Mouse (Mus musculus) hindbrain, embryonic 11.5 days (tissue): ENCODE results near the gene Ccdc89. TPM values are rescaled to one million over a fixed set of nuclear protein-coding genes. Genes with fewer than 3 reads are reported as not detected.
A peak's percentile ranks its signal among the peaks of the same experiment; 100 is the strongest.

Experiments
- ATAC-seq: fragments of 200-750 bp; cut with Nextera tagmentation; 2 replicates; pipeline ENCODE4 v1.8.0; 2017; ENCODE audit warnings: mild to moderate bottlenecking, moderate TSS enrichment, moderate library complexity; ENCODE audit not compliant: low FRiP score
- DNase-seq: peaks from one replicate; pipeline ENCODE4 v3.0.0-alpha.2; 2015; ENCODE audit warnings: low spot score
- H3K27ac ChIP-seq: fragments of 300-500 bp; sonication (generic); 2 replicates; pipeline ENCODE4 v1.5.1; 2014; ENCODE audit warnings: mild to moderate bottlenecking, low read depth, low read length
- H3K27me3 ChIP-seq: fragments of 300-500 bp; sonication (generic); 2 replicates; pipeline ENCODE4 v1.6.1; 2014; ENCODE audit warnings: mild to moderate bottlenecking, low read length, moderate library complexity, mixed read lengths; ENCODE audit not compliant: control insufficient read depth, insufficient read depth
- H3K36me3 ChIP-seq: fragments of 300-500 bp; sonication (generic); 2 replicates; pipeline ENCODE4 v1.6.1; 2014; ENCODE audit warnings: mild to moderate bottlenecking, low read length, moderate library complexity, mixed read lengths; ENCODE audit not compliant: control insufficient read depth, insufficient read depth
- H3K4me1 ChIP-seq: fragments of 300-500 bp; sonication (generic); replicated peaks from 2 replicates; pipeline ENCODE4 v1.6.1; 2014; ENCODE audit warnings: low read length, mixed read lengths; ENCODE audit not compliant: control insufficient read depth, insufficient read depth
- H3K4me2 ChIP-seq: fragments of 300-500 bp; sonication (generic); replicated peaks from 2 replicates; pipeline ENCODE4 v1.6.1; 2014; ENCODE audit warnings: mild to moderate bottlenecking, low read depth, low read length
- H3K4me3 ChIP-seq: fragments of 300-500 bp; sonication (generic); 2 replicates; pipeline ENCODE4 v1.5.1; 2014; ENCODE audit warnings: low read depth, low read length
- H3K9ac ChIP-seq: fragments of 300-500 bp; sonication (generic); 2 replicates; pipeline ENCODE4 v1.6.1; 2014; ENCODE audit warnings: low read depth, low read length
- H3K9me3 ChIP-seq: fragments of 300-500 bp; sonication (generic); 2 replicates; pipeline ENCODE4 v1.6.1; 2016; ENCODE audit warnings: low read length; ENCODE audit not compliant: control insufficient read depth
- WGBS: fragments of 180-500 bp; shearing (Covaris S2); extraction: QIAGEN DNeasy Blood & Tissue Kit; methylation state at CpG from one replicate; pipeline ENCODE4 v1.1.7; 2014; 5-methylcytosine and 5-hydroxymethylcytosine counted together
- polyA plus RNA-seq: library from polyadenylated mRNA; unstranded; fragments of >200 nt; fragmentation: Nextera tagmentation; extraction: Ambion mirVana; gene quantifications from 2 replicates; pipeline ENCODE4 v1.2.1, GENCODE M21; 2014

Ccdc89 gene
- polyA plus RNA-seq, 1 experiment from 2014 or later: 3.2 TPM

GRCm38 (mm10) chr7:90432221-90432620, 5.8 kb downstream of the Ccdc89 start:
- ATAC-seq (no peak), DNase-seq (no peak)
- Histone ChIP-seq H3K27ac (no peak overlapping the region), H3K4me2 (no peak overlapping the region), H3K4me1 (no peaks in the 10 kb centered on the region), H3K9ac (no peak overlapping the region), H3K27me3 (no peaks in the 10 kb centered on the region), H3K36me3 (no peaks in the 10 kb centered on the region), H3K9me3 (no peaks in the 10 kb centered on the region), H3K4me3 (no peak overlapping the region)

GRCm38 (mm10) chr7:90440044-90440443, 13.7 kb downstream of the Ccdc89 start:
- WGBS: 97% methylated on average over 4 of the region's 4 CpGs
- no peaks in the 10 kb centered on the region for H3K36me3 ChIP-seq
- no peak overlapping the region for H3K4me2 ChIP-seq
- H3K27me3 ChIP-seq: no peaks in the 10 kb centered on the region
- H3K4me3 ChIP-seq: no peak overlapping the region
- ATAC-seq: no peak
- no peak overlapping the region for H3K27ac ChIP-seq
- no peak overlapping the region for H3K9ac ChIP-seq
- no peaks in the 10 kb centered on the region for H3K9me3 ChIP-seq
- DNase-seq: no peak
- H3K4me1 ChIP-seq: no peaks in the 10 kb centered on the region

DNA sequence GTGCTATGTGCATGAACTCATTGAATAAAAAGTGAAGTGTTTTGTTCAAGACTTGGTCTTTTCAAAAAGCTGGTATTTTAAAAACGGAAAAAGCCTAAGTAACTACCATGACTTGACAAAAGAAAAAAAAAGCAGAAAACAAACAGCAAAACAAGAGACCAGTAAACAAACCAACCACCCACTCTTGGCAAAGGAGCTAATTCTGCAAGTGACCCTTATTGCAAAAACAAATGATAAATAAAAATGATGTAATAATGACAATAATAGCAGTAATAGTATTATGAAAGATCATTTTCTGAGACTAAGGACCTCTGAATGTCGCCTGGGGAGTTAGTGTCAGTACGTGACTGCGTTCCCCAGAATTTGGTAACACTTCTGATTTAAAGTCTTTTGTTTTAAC, 15.7 kb downstream of the Ccdc89 start:
- Histone ChIP-seq H3K4me2 (peak overlapping the region; percentile 31), H3K9me3 (no peaks in the 10 kb centered on the region), H3K4me3 (peak overlapping the region; percentile 98), H3K36me3 (no peaks in the 10 kb centered on the region), H3K27ac (peak overlapping the region; percentile 95), H3K9ac (peak overlapping the region; percentile 98), H3K4me1 (no peaks in the 10 kb centered on the region), H3K27me3 (no peaks in the 10 kb centered on the region)
- ATAC-seq (peak; percentile 25), DNase-seq (no peak)
- 14% methylated on average over 4 of the region's 4 CpGs for WGBS

GRCm38 (mm10) chr7:90442518-90443080, 16.2 kb downstream of the Ccdc89 start, which contains the start of gene Crebzf:
Crebzf (plus strand) TSS chr7:90442729.
- no peaks in the 10 kb centered on the region for H3K4me1 ChIP-seq
- ATAC-seq: peak; percentile 96
- WGBS: 0% methylated on average over 44 of the region's 54 CpGs

GRCm38 (mm10) chr7:90443101-90444091, 17.0 kb downstream of the Ccdc89 start:
- Histone ChIP-seq H3K4me3 (peak overlapping the region; percentile 98), H3K27ac (peak overlapping the region; percentile 95)
- WGBS: under 1% methylated on average over 100 of the region's 123 CpGs

More at GRCm38 (mm10) chr7:90442518-90443080, 16.2 kb downstream of the Ccdc89 start, which contains the start of gene Crebzf:
- Histone ChIP-seq H3K27me3 (no peaks in the 10 kb centered on the region), H3K4me2 (peak within 1 kb of the TSS; percentile 85), H3K9me3 (no peaks in the 10 kb centered on the region), H3K36me3 (no peaks in the 10 kb centered on the region), H3K27ac (peak within 1 kb of the TSS; percentile 95), H3K4me3 (peak within 1 kb of the TSS; percentile 98), H3K9ac (peak within 1 kb of the TSS; percentile 98)
- peak; percentile 98 for DNase-seq

GRCm38 (mm10) chr7:90444206-90444605, 17.8 kb downstream of the Ccdc89 start:
- Histone ChIP-seq H3K4me2 (peak overlapping the region; percentile 85), H3K27me3 (no peaks in the 10 kb centered on the region)

More at GRCm38 (mm10) chr7:90443101-90444091, 17.0 kb downstream of the Ccdc89 start:
- Histone ChIP-seq H3K36me3 (no peaks in the 10 kb centered on the region), H3K4me1 (no peaks in the 10 kb centered on the region), H3K9me3 (no peaks in the 10 kb centered on the region), H3K9ac (peak overlapping the region; percentile 98), H3K4me2 (peak overlapping the region; percentile 85), H3K27me3 (no peaks in the 10 kb centered on the region)
- DNase-seq (peak; percentile 81), ATAC-seq (peak; percentile 79)

DNA sequence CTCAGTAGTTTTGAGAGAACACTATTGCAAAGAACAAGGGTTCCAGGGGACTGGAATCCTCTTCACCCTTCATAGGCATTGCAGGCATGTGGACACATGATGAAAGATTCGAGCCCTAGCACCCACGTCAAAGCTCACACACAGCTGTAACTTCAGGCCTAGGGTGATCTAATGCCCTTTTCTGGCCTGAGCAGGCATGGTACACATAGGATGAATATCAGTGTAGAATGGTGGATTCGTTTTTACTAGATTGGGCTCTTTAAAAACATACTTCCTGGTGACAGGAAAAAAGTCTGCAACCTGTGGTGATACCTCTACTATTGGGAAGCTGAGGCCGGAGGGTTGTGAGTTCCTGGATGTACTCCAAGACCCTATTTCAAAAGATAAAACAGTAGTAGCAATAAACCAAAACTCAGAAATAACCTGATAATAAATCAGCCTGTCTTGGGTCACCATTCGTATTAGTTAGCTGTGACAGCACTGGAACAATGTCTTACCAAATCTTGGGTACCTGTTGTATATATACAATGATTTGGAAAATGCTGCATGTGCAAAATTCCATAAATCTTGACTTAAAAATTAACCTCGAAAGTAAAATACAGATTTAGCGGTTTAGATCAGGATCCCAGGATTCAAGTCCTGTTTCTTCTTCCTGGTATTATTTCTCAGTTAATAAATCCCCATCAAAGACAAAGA, 29.9 kb downstream of the Ccdc89 start:
- no peak overlapping the region for H3K27ac ChIP-seq
- H3K4me1 ChIP-seq: no peaks in the 10 kb centered on the region; the same call in none of the 2 replicates
- H3K4me3 ChIP-seq: peak overlapping the region; percentile 63
- H3K27me3 ChIP-seq: no peaks in the 10 kb centered on the region
- peak; percentile 12 for DNase-seq
- ATAC-seq: no peak
- 40% methylated on average over 7 of the region's 7 CpGs for WGBS
- peak overlapping the region; percentile 81 for H3K9ac ChIP-seq
- no peaks in the 10 kb centered on the region for H3K36me3 ChIP-seq
- H3K9me3 ChIP-seq: no peaks in the 10 kb centered on the region
- H3K4me2 ChIP-seq: peak overlapping the region; percentile 50

More at GRCm38 (mm10) chr7:90444206-90444605, 17.8 kb downstream of the Ccdc89 start:
- ATAC-seq (no peak), DNase-seq (peak; percentile 36)
- Histone ChIP-seq H3K27ac (no peak overlapping the region; the same call in 1 of the 2 replicates), H3K36me3 (no peaks in the 10 kb centered on the region), H3K9me3 (no peaks in the 10 kb centered on the region), H3K4me3 (peak overlapping the region; percentile 98), H3K9ac (peak overlapping the region; percentile 98), H3K4me1 (no peaks in the 10 kb centered on the region)
- 0% methylated on average over 6 of the region's 6 CpGs for WGBS

- H3K4me2 ChIP-seq: peak within 1 kb of the TSS; percentile 50
- peak within 1 kb of the TSS; percentile 63 for H3K4me3 ChIP-seq
- H3K27ac ChIP-seq: peak within 1 kb of the TSS; percentile 79
- no peaks in the 10 kb centered on the region; the same call in none of the 2 replicates for H3K4me1 ChIP-seq
- under 1% methylated on average over 41 of the region's 41 CpGs for WGBS
- peak within 1 kb of the TSS; percentile 81 for H3K9ac ChIP-seq
- H3K9me3 ChIP-seq: no peaks in the 10 kb centered on the region
- H3K27me3 ChIP-seq: no peaks in the 10 kb centered on the region
- no peaks in the 10 kb centered on the region for H3K36me3 ChIP-seq
- peak; percentile 98 for ATAC-seq
- DNase-seq: peak; percentile 86
These were observed 30.6 kb downstream of the Ccdc89 start, which contains the start of gene Tmem126a for GRCm38 (mm10) chr7:90456845-90457468. Tmem126a (minus strand) TSS chr7:90457229.
